Mouse (Mus musculus): Measurements from ENCODE around the gene Lyrm4. TPM values are rescaled to one million over a fixed set of nuclear protein-coding genes. Genes with fewer than 3 reads are reported as not detected.
A peak's percentile ranks its signal among the peaks of the same experiment; 100 is the strongest.

The Lyrm4 gene
- polyA plus RNA-seq, 1 experiment from 2014 or later: 27.4 TPM

DNA sequence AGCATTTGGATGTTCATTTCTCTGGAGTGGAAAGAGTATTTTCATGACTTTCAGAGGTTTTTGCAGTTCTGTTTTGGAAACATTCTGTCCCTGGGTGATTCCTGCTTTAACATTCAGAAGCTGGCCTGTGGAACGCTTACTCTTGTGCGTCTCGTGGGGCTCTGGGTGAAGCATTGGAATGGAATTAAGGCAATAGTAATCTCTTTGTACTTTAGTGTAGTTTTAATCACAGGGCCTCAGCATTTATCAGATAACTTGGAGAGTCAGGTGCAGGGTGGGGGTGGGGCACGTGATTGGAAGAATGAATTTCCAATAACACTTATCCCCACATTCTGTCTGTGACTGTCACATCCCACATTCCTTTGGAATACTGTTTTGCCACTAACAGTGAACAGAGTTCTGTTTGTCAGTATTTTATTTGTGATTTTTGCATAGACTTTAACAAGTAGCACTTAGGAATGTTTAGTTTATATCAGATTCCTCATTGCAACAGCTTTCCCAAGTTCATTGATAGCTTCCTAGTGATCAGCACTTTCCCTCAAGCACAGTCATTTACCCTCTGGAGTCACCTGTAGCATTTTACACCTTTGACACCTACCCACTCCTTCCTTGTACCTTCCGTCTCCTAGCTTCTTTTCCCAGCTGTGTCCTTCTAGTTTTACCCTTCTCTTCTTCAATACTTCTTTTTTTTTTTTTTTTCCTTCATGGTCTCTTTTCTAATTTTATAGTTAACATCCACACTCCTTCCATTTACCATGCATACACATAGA lies 23.1 kb upstream of the Lyrm4 start:
- Histone ChIP-seq H3K9ac (ENCODE audit: low read length) (no peak overlapping the region), H3K4me1 (replicated peaks; ENCODE audit: control insufficient read depth, insufficient read depth, low read length) (no peaks in the 10 kb centered on the region; the same call in 1 of the 2 replicates), H3K27ac (ENCODE audit: low read depth) (no peak overlapping the region), H3K27me3 (replicated peaks; ENCODE audit: control insufficient read depth, insufficient read depth, low read length) (no peaks in the 10 kb centered on the region), H3K36me3 (ENCODE audit: control insufficient read depth, insufficient read depth, low read length) (no peaks in the 10 kb centered on the region), H3K4me2 (ENCODE audit: low read length) (no peak overlapping the region), H3K4me3 (ENCODE audit: low read depth, low read length) (no peak overlapping the region), H3K9me3 (ENCODE audit: control insufficient read depth, low read length) (no peaks in the 10 kb centered on the region)
- DNase-seq (ENCODE audit: low spot score) (no peak), ATAC-seq (replicated peaks; ENCODE audit: low FRiP score, low TSS enrichment, low read depth) (no peak)
- WGBS: 68% methylated on average over 5 of the region's 5 CpGs

GRCm38 (mm10) chr13:36139703-36140102 lies 22.4 kb upstream of the Lyrm4 start:
- no peak overlapping the region for H3K4me3 ChIP-seq (ENCODE audit: low read depth, low read length)
- no peaks in the 10 kb centered on the region for H3K27me3 ChIP-seq (replicated peaks; ENCODE audit: control insufficient read depth, insufficient read depth, low read length)
- no peaks in the 10 kb centered on the region for H3K36me3 ChIP-seq (ENCODE audit: control insufficient read depth, insufficient read depth, low read length)
- no peak overlapping the region for H3K27ac ChIP-seq (ENCODE audit: low read depth)
- ATAC-seq (replicated peaks; ENCODE audit: low FRiP score, low TSS enrichment, low read depth) (no peak), DNase-seq (ENCODE audit: low spot score) (no peak)
- 71% methylated on average over 5 of the region's 5 CpGs for WGBS
- no peaks in the 10 kb centered on the region; the same call in 1 of the 2 replicates for H3K4me1 ChIP-seq (replicated peaks; ENCODE audit: control insufficient read depth, insufficient read depth, low read length)
- H3K9me3 ChIP-seq (ENCODE audit: control insufficient read depth, low read length): no peaks in the 10 kb centered on the region
- H3K9ac ChIP-seq (ENCODE audit: low read length): no peak overlapping the region
- H3K4me2 ChIP-seq (ENCODE audit: low read length): no peak overlapping the region

DNA sequence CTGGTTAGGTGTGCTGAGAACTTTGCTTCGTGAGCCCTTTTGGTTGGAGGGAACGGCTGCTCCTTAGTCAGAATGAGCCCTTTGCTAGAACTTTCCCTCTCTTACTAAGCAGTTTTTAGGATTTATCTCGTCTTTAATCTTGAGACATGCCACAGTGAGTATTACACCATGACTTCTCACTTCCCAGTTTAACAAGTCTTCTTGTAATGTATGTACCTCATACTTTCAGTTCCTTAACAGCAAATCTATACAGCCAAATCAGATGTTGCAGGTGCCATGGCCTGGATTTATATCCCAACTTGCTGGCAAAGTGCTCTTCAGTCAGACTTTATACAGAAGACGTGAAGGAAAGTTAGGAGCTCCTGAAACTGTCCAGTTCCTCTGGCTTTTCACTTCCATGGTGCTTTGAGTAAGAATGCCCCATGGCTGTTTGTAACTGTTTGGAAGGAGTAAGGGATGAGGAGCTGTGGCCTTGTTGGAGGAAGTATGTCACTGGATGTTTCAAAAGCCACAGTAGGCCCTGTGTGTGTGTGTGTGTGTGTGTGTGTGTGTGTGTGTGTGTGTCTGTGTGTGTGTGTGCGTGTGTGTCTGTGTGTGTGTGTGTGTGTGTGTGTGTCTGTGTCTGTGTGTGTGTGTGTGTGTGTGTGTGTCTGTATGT lies 14.8 kb upstream of the Lyrm4 start:
- no peak overlapping the region for H3K4me2 ChIP-seq (ENCODE audit: low read length)
- H3K9me3 ChIP-seq (ENCODE audit: control insufficient read depth, low read length): no peaks in the 10 kb centered on the region
- ATAC-seq (replicated peaks; ENCODE audit: low FRiP score, low TSS enrichment, low read depth) (no peak), DNase-seq (ENCODE audit: low spot score) (no peak)
- no peak overlapping the region for H3K4me3 ChIP-seq (ENCODE audit: low read depth, low read length)
- no peaks in the 10 kb centered on the region for H3K4me1 ChIP-seq (replicated peaks; ENCODE audit: control insufficient read depth, insufficient read depth, low read length)
- no peaks in the 10 kb centered on the region for H3K27me3 ChIP-seq (replicated peaks; ENCODE audit: control insufficient read depth, insufficient read depth, low read length)
- 82% methylated on average over 4 of the region's 5 CpGs for WGBS
- H3K9ac ChIP-seq (ENCODE audit: low read length): no peak overlapping the region
- H3K36me3 ChIP-seq (ENCODE audit: control insufficient read depth, insufficient read depth, low read length): no peaks in the 10 kb centered on the region
- no peak overlapping the region for H3K27ac ChIP-seq (ENCODE audit: low read depth)

DNA sequence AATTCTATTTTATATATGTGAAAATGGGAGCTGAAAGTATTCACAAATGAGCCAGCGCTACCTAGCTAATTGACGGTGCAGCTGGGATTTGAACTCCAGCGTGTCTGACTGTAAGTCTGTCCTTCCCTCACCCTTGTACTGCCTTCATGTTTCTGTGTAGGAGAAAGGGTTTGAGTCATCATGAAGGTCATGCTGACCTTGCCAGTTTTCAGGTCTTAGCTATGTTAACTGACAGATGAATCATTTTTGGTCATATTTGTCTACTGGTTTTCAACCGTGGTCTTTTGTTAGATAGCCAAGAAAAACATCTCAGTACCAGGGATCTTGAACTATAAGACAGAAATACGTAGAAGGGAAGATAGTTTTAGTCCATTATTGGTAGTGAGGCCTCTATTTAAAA lies 14.1 kb upstream of the Lyrm4 start:
- WGBS: 90% methylated on average over 5 of the region's 5 CpGs

DNA sequence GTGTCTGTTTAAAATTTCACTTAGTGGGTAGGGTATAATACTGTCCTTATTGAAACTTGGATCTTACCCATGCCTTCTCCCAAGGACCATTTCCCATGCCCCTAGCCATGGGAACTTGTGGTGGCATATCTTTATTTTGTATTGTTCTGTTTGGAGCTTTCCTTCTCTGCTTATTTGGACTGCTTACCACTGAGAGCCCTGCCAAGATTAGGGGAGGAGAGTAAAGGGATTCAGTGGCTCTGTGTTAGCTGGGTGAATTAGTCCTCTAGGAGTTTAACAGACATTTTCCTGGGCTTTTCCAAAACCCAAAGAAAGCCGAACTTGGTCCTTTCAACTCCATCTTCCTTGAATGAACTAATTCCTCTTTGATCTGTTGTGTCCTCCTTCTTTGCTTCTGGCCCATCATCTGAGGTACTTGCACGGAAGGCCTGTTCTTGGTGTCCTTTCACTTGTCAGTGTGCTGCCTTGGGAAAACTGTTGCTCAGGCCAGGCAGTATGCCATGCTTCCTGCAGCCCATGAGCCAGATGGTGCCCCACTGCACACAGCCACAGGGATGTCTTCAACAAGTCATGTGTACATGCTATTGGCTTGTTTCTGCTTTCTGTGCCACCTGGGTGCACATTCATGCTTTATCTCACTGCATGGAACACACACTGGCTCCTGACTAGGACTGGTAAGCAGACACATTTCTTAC lies 12.2 kb upstream of the Lyrm4 start:
- H3K27me3 ChIP-seq (replicated peaks; ENCODE audit: control insufficient read depth, insufficient read depth, low read length): no peaks in the 10 kb centered on the region
- ATAC-seq (replicated peaks; ENCODE audit: low FRiP score, low TSS enrichment, low read depth) (no peak), DNase-seq (ENCODE audit: low spot score) (no peak)
- H3K9me3 ChIP-seq (ENCODE audit: control insufficient read depth, low read length): no peaks in the 10 kb centered on the region
- 95% methylated on average over 2 of the region's 2 CpGs for WGBS
- no peak overlapping the region for H3K27ac ChIP-seq (ENCODE audit: low read depth)
- H3K4me1 ChIP-seq (replicated peaks; ENCODE audit: control insufficient read depth, insufficient read depth, low read length): no peaks in the 10 kb centered on the region
- no peak overlapping the region for H3K4me2 ChIP-seq (ENCODE audit: low read length)
- H3K36me3 ChIP-seq (ENCODE audit: control insufficient read depth, insufficient read depth, low read length): no peaks in the 10 kb centered on the region
- no peak overlapping the region for H3K4me3 ChIP-seq (ENCODE audit: low read depth, low read length)
- H3K9ac ChIP-seq (ENCODE audit: low read length): no peak overlapping the region

More for the DNA sequence above, 14.1 kb upstream of the Lyrm4 start:
- Histone ChIP-seq H3K9me3 (ENCODE audit: control insufficient read depth, low read length) (no peaks in the 10 kb centered on the region), H3K9ac (ENCODE audit: low read length) (no peak overlapping the region), H3K27me3 (replicated peaks; ENCODE audit: control insufficient read depth, insufficient read depth, low read length) (no peaks in the 10 kb centered on the region), H3K4me3 (ENCODE audit: low read depth, low read length) (no peak overlapping the region), H3K36me3 (ENCODE audit: control insufficient read depth, insufficient read depth, low read length) (no peaks in the 10 kb centered on the region), H3K4me1 (replicated peaks; ENCODE audit: control insufficient read depth, insufficient read depth, low read length) (no peaks in the 10 kb centered on the region), H3K4me2 (ENCODE audit: low read length) (no peak overlapping the region), H3K27ac (ENCODE audit: low read depth) (no peak overlapping the region)
- ATAC-seq (replicated peaks; ENCODE audit: low FRiP score, low TSS enrichment, low read depth) (no peak), DNase-seq (ENCODE audit: low spot score) (no peak)

- no peak overlapping the region for H3K27ac ChIP-seq (ENCODE audit: low read depth)
- no peaks in the 10 kb centered on the region for H3K36me3 ChIP-seq (ENCODE audit: control insufficient read depth, insufficient read depth, low read length)
- no peaks in the 10 kb centered on the region; the same call in 1 of the 2 replicates for H3K4me1 ChIP-seq (replicated peaks; ENCODE audit: control insufficient read depth, insufficient read depth, low read length)
- H3K9ac ChIP-seq (ENCODE audit: low read length): no peak overlapping the region
- H3K4me3 ChIP-seq (ENCODE audit: low read depth, low read length): no peak overlapping the region
- no peak overlapping the region for H3K4me2 ChIP-seq (ENCODE audit: low read length)
- DNase-seq (ENCODE audit: low spot score) (no peak), ATAC-seq (replicated peaks; ENCODE audit: low FRiP score, low TSS enrichment, low read depth) (no peak)
- no peaks in the 10 kb centered on the region for H3K9me3 ChIP-seq (ENCODE audit: control insufficient read depth, low read length)
- H3K27me3 ChIP-seq (replicated peaks; ENCODE audit: control insufficient read depth, insufficient read depth, low read length): no peaks in the 10 kb centered on the region
These were observed 3.3 kb upstream of the Lyrm4 start for GRCm38 (mm10) chr13:36120606-36121005.

GRCm38 (mm10) chr13:36119684-36120083 lies 2.4 kb upstream of the Lyrm4 start:
- no peaks in the 10 kb centered on the region for H3K27me3 ChIP-seq (replicated peaks; ENCODE audit: control insufficient read depth, insufficient read depth, low read length)
- 77% methylated on average over 4 of the region's 4 CpGs for WGBS
- ATAC-seq (replicated peaks; ENCODE audit: low FRiP score, low TSS enrichment, low read depth) (no peak), DNase-seq (ENCODE audit: low spot score) (no peak)
- H3K4me3 ChIP-seq (ENCODE audit: low read depth, low read length): no peak overlapping the region
- no peaks in the 10 kb centered on the region for H3K36me3 ChIP-seq (ENCODE audit: control insufficient read depth, insufficient read depth, low read length)
- no peaks in the 10 kb centered on the region; the same call in 1 of the 2 replicates for H3K4me1 ChIP-seq (replicated peaks; ENCODE audit: control insufficient read depth, insufficient read depth, low read length)
- H3K9me3 ChIP-seq (ENCODE audit: control insufficient read depth, low read length): no peaks in the 10 kb centered on the region
- no peak overlapping the region for H3K9ac ChIP-seq (ENCODE audit: low read length)
- H3K27ac ChIP-seq (ENCODE audit: low read depth): no peak overlapping the region
- H3K4me2 ChIP-seq (ENCODE audit: low read length): no peak overlapping the region

- 7% methylated on average over 21 of the region's 21 CpGs for WGBS
- H3K27ac ChIP-seq (ENCODE audit: low read depth): peak overlapping the region; percentile 97
These were observed 695 bp downstream of the Lyrm4 start for GRCm38 (mm10) chr13:36116520-36117142.

More at GRCm38 (mm10) chr13:36116520-36117142, 695 bp downstream of the Lyrm4 start:
- no peaks in the 10 kb centered on the region for H3K9me3 ChIP-seq (ENCODE audit: control insufficient read depth, low read length)
- H3K36me3 ChIP-seq (ENCODE audit: control insufficient read depth, insufficient read depth, low read length): no peaks in the 10 kb centered on the region
- ATAC-seq (replicated peaks; ENCODE audit: low FRiP score, low TSS enrichment, low read depth) (peak; percentile 40), DNase-seq (ENCODE audit: low spot score) (peak; percentile 74)
- peak overlapping the region; percentile 90 for H3K4me3 ChIP-seq (ENCODE audit: low read depth, low read length)
- H3K9ac ChIP-seq (ENCODE audit: low read length): peak overlapping the region; percentile 76
- H3K27me3 ChIP-seq (replicated peaks; ENCODE audit: control insufficient read depth, insufficient read depth, low read length): no peaks in the 10 kb centered on the region
- peak overlapping the region; percentile 94 for H3K4me2 ChIP-seq (ENCODE audit: low read length)
- no peaks in the 10 kb centered on the region; the same call in 1 of the 2 replicates for H3K4me1 ChIP-seq (replicated peaks; ENCODE audit: control insufficient read depth, insufficient read depth, low read length)

All from intestine, embryonic 14.5 days (tissue).